Mouse (Mus musculus) lung, postnatal 4 days (tissue): ENCODE data around the gene Ndufa10.

Experiments
- DNase-seq, 2 experiments: peaks; one replicate each; pipeline ENCODE4 v3.0.0; 2021

Gene Ndufa10

GRCm38 (mm10) chr1:92430991-92431390 is 42.7 kb downstream of the Ndufa10 start:
- DNase-seq = no peak

GRCm38 (mm10) chr1:92424714-92425113 is 48.9 kb downstream of the Ndufa10 start:
- DNase-seq = no peak

GRCm38 (mm10) chr1:92405131-92405530 is 68.5 kb downstream of the Ndufa10 start:
- DNase-seq = no peak

- DNase-seq = no peak
These were observed 73.1 kb downstream of the Ndufa10 start for GRCm38 (mm10) chr1:92400556-92400955.

- no peak for DNase-seq
These were observed 75.1 kb downstream of the Ndufa10 start for GRCm38 (mm10) chr1:92398601-92399000.

- no peak for DNase-seq
These were observed 76.1 kb downstream of the Ndufa10 start for GRCm38 (mm10) chr1:92397511-92398051.

- DNase-seq = no peak
These were observed 79.4 kb downstream of the Ndufa10 start for GRCm38 (mm10) chr1:92394279-92394678.

GRCm38 (mm10) chr1:92393166-92393565 is 80.5 kb downstream of the Ndufa10 start:
- DNase-seq = no peak
